Mouse (Mus musculus) thymus, adult 2 months (tissue): ENCODE data around the gene Gnas.

ENCODE experiments used
- CTCF ChIP-seq: fragments of 200-500 bp; IDR thresholded peaks from 2 replicates; pipeline ENCODE4 v1.5.1; 2012; ENCODE audit warnings: mild to moderate bottlenecking, control low read depth, low read length, moderate library complexity, borderline replicate concordance; ENCODE audit not compliant: control insufficient read depth, poor library complexity, insufficient read depth; ENCODE audit errors: extremely low read depth
- POLR2A ChIP-seq: fragments of 200-500 bp; IDR thresholded peaks from 2 replicates; pipeline ENCODE4 v1.6.1; 2012; ENCODE audit warnings: mild to moderate bottlenecking, low read length, control low read depth, moderate library complexity; ENCODE audit not compliant: control insufficient read depth, poor library complexity, insufficient read depth; ENCODE audit errors: extremely low read depth

GRCm38 (mm10) chr2:174331282-174332030 lies 47.3 kb downstream of the Gnas start:
- TF ChIP-seq POLR2A = no peak
- no peak for TF ChIP-seq CTCF
